Mouse (Mus musculus): ENCODE results near the gene Ankrd33b. TPM values are rescaled to one million over a fixed set of nuclear protein-coding genes. Genes with fewer than 3 reads are reported as not detected.

Ankrd33b gene
- polyA plus RNA-seq, 1 experiment from 2014 or later = 1.1 TPM

GRCm38 (mm10) chr15:31253963-31254362 is 113.6 kb downstream of the Ankrd33b start:
- DNase-seq (ENCODE audit: low spot score) (no peak), ATAC-seq (ENCODE audit: insufficient read depth, low FRiP score, low TSS enrichment) (no peak)
- Histone ChIP-seq H3K9ac (ENCODE audit: low read length) (no peak overlapping the region), H3K4me3 (ENCODE audit: low read depth, low read length) (no peak overlapping the region), H3K4me2 (ENCODE audit: low read depth) (no peak overlapping the region), H3K27ac (ENCODE audit: low read depth, low read length) (no peak overlapping the region), H3K27me3 (ENCODE audit: control insufficient read depth, insufficient read depth, low read length) (no peaks in the 10 kb centered on the region), H3K36me3 (ENCODE audit: control insufficient read depth, insufficient read depth, low read length) (no peaks in the 10 kb centered on the region), H3K9me3 (ENCODE audit: control insufficient read depth, low read length) (no peaks in the 10 kb centered on the region), H3K4me1 (ENCODE audit: control insufficient read depth, insufficient read depth, low read length) (no peaks in the 10 kb centered on the region; the same call in 1 of the 2 replicates)
- 84% methylated on average over 4 of the region's 4 CpGs for WGBS

DNA sequence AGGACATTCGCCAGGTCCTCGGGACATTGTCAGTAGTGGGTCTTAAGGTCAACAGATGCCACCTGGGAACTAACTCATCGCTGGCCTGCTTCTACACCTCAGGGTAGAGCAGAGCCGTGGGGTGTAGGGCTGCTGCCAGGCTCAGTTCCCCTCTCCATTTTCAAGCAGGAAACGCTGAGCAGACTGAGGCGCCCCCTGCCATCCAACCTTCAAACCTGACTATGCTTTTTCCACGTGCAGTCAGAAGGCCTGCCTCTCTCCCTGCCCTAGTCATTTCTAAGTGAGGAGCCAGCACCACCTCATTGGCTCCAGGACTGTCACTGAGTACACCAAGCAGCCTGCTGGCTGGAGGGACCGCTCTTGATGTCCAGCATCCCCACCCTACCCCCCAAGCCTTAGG is 114.1 kb downstream of the Ankrd33b start:
- Histone ChIP-seq H3K4me3 (ENCODE audit: low read depth, low read length) (no peak overlapping the region), H3K9ac (ENCODE audit: low read length) (no peak overlapping the region), H3K4me2 (ENCODE audit: low read depth) (no peak overlapping the region), H3K36me3 (ENCODE audit: control insufficient read depth, insufficient read depth, low read length) (no peaks in the 10 kb centered on the region), H3K27me3 (ENCODE audit: control insufficient read depth, insufficient read depth, low read length) (no peaks in the 10 kb centered on the region), H3K27ac (ENCODE audit: low read depth, low read length) (no peak overlapping the region), H3K9me3 (ENCODE audit: control insufficient read depth, low read length) (no peaks in the 10 kb centered on the region), H3K4me1 (ENCODE audit: control insufficient read depth, insufficient read depth, low read length) (no peaks in the 10 kb centered on the region; the same call in 1 of the 2 replicates)
- ATAC-seq (ENCODE audit: insufficient read depth, low FRiP score, low TSS enrichment) (no peak), DNase-seq (ENCODE audit: low spot score) (no peak)
- WGBS = 75% methylated on average over 8 of the region's 8 CpGs

GRCm38 (mm10) chr15:31252590-31253311 is 114.8 kb downstream of the Ankrd33b start:
- Histone ChIP-seq H3K9me3 (ENCODE audit: control insufficient read depth, low read length) (no peaks in the 10 kb centered on the region), H3K4me1 (ENCODE audit: control insufficient read depth, insufficient read depth, low read length) (no peaks in the 10 kb centered on the region; the same call in 1 of the 2 replicates)
- WGBS = 91% methylated on average over 16 of the region's 16 CpGs

DNA sequence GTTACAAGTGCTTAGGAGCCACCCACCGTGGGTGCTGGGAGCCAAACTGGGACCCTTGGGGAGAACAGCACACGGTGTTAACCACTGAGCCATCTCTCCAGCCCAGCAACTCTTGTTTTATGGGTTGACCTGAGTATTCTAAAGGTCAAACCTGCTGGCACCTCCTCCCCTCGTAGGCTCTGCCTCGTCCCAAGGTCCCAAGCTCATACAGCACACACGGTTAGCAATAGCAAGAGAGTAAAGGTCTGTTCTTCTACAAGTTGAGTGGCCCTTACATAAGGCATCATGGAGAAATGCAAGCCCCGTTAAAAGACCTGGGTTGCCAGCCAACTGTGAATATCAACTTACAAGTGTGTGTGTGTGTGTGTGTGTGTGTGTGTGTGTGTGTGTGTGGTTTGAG is 116.3 kb downstream of the Ankrd33b start:
- H3K27me3 ChIP-seq (ENCODE audit: control insufficient read depth, insufficient read depth, low read length) = no peaks in the 10 kb centered on the region
- no peaks in the 10 kb centered on the region for H3K4me1 ChIP-seq (ENCODE audit: control insufficient read depth, insufficient read depth, low read length)
- no peak for ATAC-seq (ENCODE audit: insufficient read depth, low FRiP score, low TSS enrichment)
- H3K9me3 ChIP-seq (ENCODE audit: control insufficient read depth, low read length) = no peaks in the 10 kb centered on the region
- H3K27ac ChIP-seq (ENCODE audit: low read depth, low read length) = no peak overlapping the region
- H3K4me3 ChIP-seq (ENCODE audit: low read depth, low read length) = no peak overlapping the region
- no peak for DNase-seq (ENCODE audit: low spot score)
- no peak overlapping the region for H3K4me2 ChIP-seq (ENCODE audit: low read depth)
- 76% methylated on average over 6 of the region's 6 CpGs for WGBS
- H3K36me3 ChIP-seq (ENCODE audit: control insufficient read depth, insufficient read depth, low read length) = no peaks in the 10 kb centered on the region
- H3K9ac ChIP-seq (ENCODE audit: low read length) = no peak overlapping the region

More at GRCm38 (mm10) chr15:31252590-31253311, 114.8 kb downstream of the Ankrd33b start:
- Histone ChIP-seq H3K4me3 (ENCODE audit: low read depth, low read length) (no peak overlapping the region), H3K36me3 (ENCODE audit: control insufficient read depth, insufficient read depth, low read length) (no peaks in the 10 kb centered on the region), H3K9ac (ENCODE audit: low read length) (no peak overlapping the region), H3K27me3 (ENCODE audit: control insufficient read depth, insufficient read depth, low read length) (no peaks in the 10 kb centered on the region), H3K4me2 (ENCODE audit: low read depth) (no peak overlapping the region), H3K27ac (ENCODE audit: low read depth, low read length) (no peak overlapping the region)
- DNase-seq (ENCODE audit: low spot score) (no peak), ATAC-seq (ENCODE audit: insufficient read depth, low FRiP score, low TSS enrichment) (no peak)

GRCm38 (mm10) chr15:31250676-31251075 is 116.8 kb downstream of the Ankrd33b start:
- no peak overlapping the region for H3K27ac ChIP-seq (ENCODE audit: low read depth, low read length)

GRCm38 (mm10) chr15:31250027-31250426 is 117.5 kb downstream of the Ankrd33b start:
- 59% methylated on average over 2 of the region's 2 CpGs for WGBS
- Histone ChIP-seq H3K9ac (ENCODE audit: low read length) (no peak overlapping the region), H3K36me3 (ENCODE audit: control insufficient read depth, insufficient read depth, low read length) (no peaks in the 10 kb centered on the region), H3K27ac (ENCODE audit: low read depth, low read length) (no peak overlapping the region), H3K4me1 (ENCODE audit: control insufficient read depth, insufficient read depth, low read length) (no peaks in the 10 kb centered on the region), H3K4me3 (ENCODE audit: low read depth, low read length) (no peak overlapping the region), H3K4me2 (ENCODE audit: low read depth) (no peak overlapping the region), H3K27me3 (ENCODE audit: control insufficient read depth, insufficient read depth, low read length) (no peaks in the 10 kb centered on the region), H3K9me3 (ENCODE audit: control insufficient read depth, low read length) (no peaks in the 10 kb centered on the region)
- DNase-seq (ENCODE audit: low spot score) (no peak), ATAC-seq (ENCODE audit: insufficient read depth, low FRiP score, low TSS enrichment) (no peak)

More at GRCm38 (mm10) chr15:31250676-31251075, 116.8 kb downstream of the Ankrd33b start:
- H3K4me3 ChIP-seq (ENCODE audit: low read depth, low read length) = no peak overlapping the region
- ATAC-seq (ENCODE audit: insufficient read depth, low FRiP score, low TSS enrichment) (no peak), DNase-seq (ENCODE audit: low spot score) (no peak)
- H3K27me3 ChIP-seq (ENCODE audit: control insufficient read depth, insufficient read depth, low read length) = no peaks in the 10 kb centered on the region
- H3K4me2 ChIP-seq (ENCODE audit: low read depth) = no peak overlapping the region
- H3K9me3 ChIP-seq (ENCODE audit: control insufficient read depth, low read length) = no peaks in the 10 kb centered on the region
- no peaks in the 10 kb centered on the region for H3K36me3 ChIP-seq (ENCODE audit: control insufficient read depth, insufficient read depth, low read length)
- no peaks in the 10 kb centered on the region for H3K4me1 ChIP-seq (ENCODE audit: control insufficient read depth, insufficient read depth, low read length)
- no peak overlapping the region for H3K9ac ChIP-seq (ENCODE audit: low read length)
- WGBS = 57% methylated on average over 3 of the region's 3 CpGs

DNA sequence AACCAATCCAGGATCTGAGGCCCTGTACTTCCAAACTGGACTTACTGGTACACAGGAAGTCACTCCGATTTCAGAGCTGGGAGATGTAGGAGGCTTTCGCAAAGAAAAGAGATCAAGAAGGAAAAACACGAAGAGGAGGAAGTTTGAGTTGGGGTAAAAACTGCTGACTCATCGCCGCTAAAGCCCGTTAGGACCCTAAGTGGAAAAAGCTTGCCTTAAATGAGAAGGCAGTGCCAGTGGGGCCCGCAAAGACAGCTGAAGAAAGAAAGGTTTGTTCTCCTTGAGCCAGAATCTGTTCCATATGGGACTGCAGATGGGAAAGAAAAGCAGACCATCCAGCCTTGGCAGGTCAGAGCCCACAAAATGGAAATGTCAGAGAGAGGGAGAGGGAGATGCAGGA is 118.6 kb downstream of the Ankrd33b start:
- ATAC-seq (ENCODE audit: insufficient read depth, low FRiP score, low TSS enrichment) = no peak
- Histone ChIP-seq H3K27me3 (ENCODE audit: control insufficient read depth, insufficient read depth, low read length) (no peaks in the 10 kb centered on the region), H3K9ac (ENCODE audit: low read length) (no peak overlapping the region), H3K9me3 (ENCODE audit: control insufficient read depth, low read length) (no peaks in the 10 kb centered on the region), H3K4me2 (ENCODE audit: low read depth) (no peak overlapping the region), H3K4me1 (ENCODE audit: control insufficient read depth, insufficient read depth, low read length) (no peaks in the 10 kb centered on the region), H3K27ac (ENCODE audit: low read depth, low read length) (no peak overlapping the region), H3K36me3 (ENCODE audit: control insufficient read depth, insufficient read depth, low read length) (no peaks in the 10 kb centered on the region), H3K4me3 (ENCODE audit: low read depth, low read length) (no peak overlapping the region)
- DNase-seq (ENCODE audit: low spot score) = no peak
- WGBS = 64% methylated on average over 7 of the region's 7 CpGs

GRCm38 (mm10) chr15:31247035-31247434 is 120.5 kb downstream of the Ankrd33b start:
- H3K27ac ChIP-seq (ENCODE audit: low read depth, low read length) = no peak overlapping the region
- no peaks in the 10 kb centered on the region for H3K4me1 ChIP-seq (ENCODE audit: control insufficient read depth, insufficient read depth, low read length)
- H3K4me2 ChIP-seq (ENCODE audit: low read depth) = no peak overlapping the region
- DNase-seq (ENCODE audit: low spot score) (no peak), ATAC-seq (ENCODE audit: insufficient read depth, low FRiP score, low TSS enrichment) (no peak)
- H3K4me3 ChIP-seq (ENCODE audit: low read depth, low read length) = no peak overlapping the region
- H3K27me3 ChIP-seq (ENCODE audit: control insufficient read depth, insufficient read depth, low read length) = no peaks in the 10 kb centered on the region
- H3K9me3 ChIP-seq (ENCODE audit: control insufficient read depth, low read length) = no peaks in the 10 kb centered on the region
- no peak overlapping the region for H3K9ac ChIP-seq (ENCODE audit: low read length)
- no peaks in the 10 kb centered on the region for H3K36me3 ChIP-seq (ENCODE audit: control insufficient read depth, insufficient read depth, low read length)
- whole genome bisulfite sequencing = 61% methylated on average over 9 of the region's 9 CpGs

- H3K4me2 ChIP-seq (ENCODE audit: low read depth) = no peak overlapping the region
- no peak for ATAC-seq (ENCODE audit: insufficient read depth, low FRiP score, low TSS enrichment)
- no peak overlapping the region for H3K4me3 ChIP-seq (ENCODE audit: low read depth, low read length)
- DNase-seq (ENCODE audit: low spot score) = no peak
- 75% methylated on average over 9 of the region's 9 CpGs for WGBS
- no peaks in the 10 kb centered on the region for H3K27me3 ChIP-seq (ENCODE audit: control insufficient read depth, insufficient read depth, low read length)
- H3K36me3 ChIP-seq (ENCODE audit: control insufficient read depth, insufficient read depth, low read length) = no peaks in the 10 kb centered on the region
- no peaks in the 10 kb centered on the region for H3K4me1 ChIP-seq (ENCODE audit: control insufficient read depth, insufficient read depth, low read length)
- no peaks in the 10 kb centered on the region for H3K9me3 ChIP-seq (ENCODE audit: control insufficient read depth, low read length)
- no peak overlapping the region for H3K27ac ChIP-seq (ENCODE audit: low read depth, low read length)
- H3K9ac ChIP-seq (ENCODE audit: low read length) = no peak overlapping the region
Measured at GRCm38 (mm10) chr15:31245934-31246333, 121.6 kb downstream of the Ankrd33b start.

All from neural tube, embryonic 11.5 days (tissue).